Mouse (Mus musculus): ENCODE results near the gene Il2rb. TPM values are rescaled to one million over a fixed set of nuclear protein-coding genes. Genes with fewer than 3 reads are reported as not detected.
A peak's percentile ranks its signal among the peaks of the same experiment; 100 is the strongest.

Il2rb gene
- polyA plus RNA-seq, 1 experiment from 2014 or later, result not detected

DNA sequence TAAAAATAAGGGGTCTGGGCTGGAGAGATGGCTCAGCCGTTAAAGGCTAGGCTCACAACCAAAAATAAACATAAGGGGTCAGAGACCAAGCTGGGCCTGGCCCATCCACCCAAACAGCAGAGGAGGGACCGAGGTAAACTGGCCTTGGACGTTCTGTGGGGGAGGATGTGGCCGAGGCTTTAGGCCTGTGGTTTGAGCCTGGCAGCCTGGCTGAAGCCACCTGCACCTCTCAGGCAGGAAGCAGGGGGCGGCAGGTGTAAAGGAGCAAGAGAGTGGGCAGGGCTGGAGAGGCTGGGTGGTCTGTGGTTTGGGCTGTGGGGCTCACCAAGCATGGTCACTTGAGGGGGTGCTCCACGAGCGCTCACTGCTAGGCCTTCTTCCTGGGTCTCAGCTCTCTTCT is 16.9 kb upstream of the Il2rb start:
- H3K4me1 ChIP-seq (ENCODE audit: control insufficient read depth, insufficient read depth, low read length), result no peaks in the 10 kb centered on the region; the same call in 1 of the 2 replicates
- no peaks in the 10 kb centered on the region for H3K27me3 ChIP-seq (ENCODE audit: control insufficient read depth, insufficient read depth, low read length)
- H3K27ac ChIP-seq (ENCODE audit: low read depth, low read length), result no peak overlapping the region
- WGBS, result 65% methylated on average over 7 of the region's 7 CpGs
- H3K9me3 ChIP-seq (ENCODE audit: control insufficient read depth, low read length), result no peaks in the 10 kb centered on the region
- H3K4me3 ChIP-seq (ENCODE audit: low read depth, low read length), result no peak overlapping the region
- H3K4me2 ChIP-seq, result no peak overlapping the region
- H3K36me3 ChIP-seq (ENCODE audit: control insufficient read depth, insufficient read depth, low read length), result no peaks in the 10 kb centered on the region
- ATAC-seq (ENCODE audit: low FRiP score), result no peak
- peak; percentile 41 for DNase-seq (ENCODE audit: low spot score, missing footprints)
- no peak overlapping the region for H3K9ac ChIP-seq (ENCODE audit: low read length)

DNA sequence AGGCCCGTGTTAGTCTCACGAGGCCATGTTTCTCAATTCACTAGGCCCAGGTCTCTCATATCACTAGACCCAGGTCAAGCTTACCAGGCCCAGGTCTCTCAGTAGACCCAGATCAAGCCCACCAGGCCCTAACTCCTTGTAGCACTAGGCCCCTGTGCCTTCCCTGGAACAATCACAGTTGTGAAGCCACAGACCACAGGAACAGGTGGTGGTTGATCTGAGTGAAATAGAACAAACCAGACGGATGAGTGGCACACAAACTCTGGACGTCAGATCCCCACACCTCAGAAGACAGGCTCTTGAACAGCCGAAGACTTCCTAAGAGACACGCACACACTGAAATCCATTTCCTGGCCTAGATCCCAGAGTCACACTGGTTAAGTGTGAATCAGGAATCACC is 15.7 kb upstream of the Il2rb start:
- Histone ChIP-seq H3K36me3 (ENCODE audit: control insufficient read depth, insufficient read depth, low read length) (no peaks in the 10 kb centered on the region), H3K4me1 (ENCODE audit: control insufficient read depth, insufficient read depth, low read length) (no peaks in the 10 kb centered on the region; the same call in 1 of the 2 replicates), H3K9ac (ENCODE audit: low read length) (no peak overlapping the region), H3K9me3 (ENCODE audit: control insufficient read depth, low read length) (no peaks in the 10 kb centered on the region), H3K4me2 (no peak overlapping the region), H3K27me3 (ENCODE audit: control insufficient read depth, insufficient read depth, low read length) (no peaks in the 10 kb centered on the region), H3K4me3 (ENCODE audit: low read depth, low read length) (no peak overlapping the region), H3K27ac (ENCODE audit: low read depth, low read length) (no peak overlapping the region)
- WGBS, result 90% methylated on average over 6 of the region's 6 CpGs
- ATAC-seq (ENCODE audit: low FRiP score) (no peak), DNase-seq (ENCODE audit: low spot score, missing footprints) (peak; percentile 69)

DNA sequence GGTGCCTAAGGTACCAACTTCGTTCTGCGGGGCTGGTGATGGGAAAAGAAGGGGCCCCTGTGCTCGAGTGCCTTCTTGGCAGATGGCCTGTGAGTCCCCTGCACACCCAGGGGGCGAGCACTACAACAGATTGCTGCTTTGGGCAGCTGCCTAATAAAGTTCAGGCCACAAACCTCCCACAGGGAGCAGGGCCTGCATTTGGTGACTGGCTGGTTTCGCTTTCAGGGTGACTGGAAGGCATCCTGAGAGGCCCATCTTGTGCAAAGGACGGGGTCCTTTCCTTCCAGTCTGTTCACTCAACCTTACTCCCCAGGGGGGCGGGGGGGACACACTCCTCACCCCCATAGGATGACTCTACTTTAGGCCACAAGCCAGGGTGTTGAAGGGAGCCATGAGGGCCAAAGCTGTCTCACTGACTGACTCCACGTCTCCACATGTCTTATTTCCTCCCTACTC is 15.1 kb upstream of the Il2rb start:
- peak overlapping the region; percentile 3; the same call in 1 of the 2 replicates for H3K9ac ChIP-seq (ENCODE audit: low read length)
- ATAC-seq (ENCODE audit: low FRiP score) (no peak), DNase-seq (ENCODE audit: low spot score, missing footprints) (no peak)
- no peaks in the 10 kb centered on the region for H3K9me3 ChIP-seq (ENCODE audit: control insufficient read depth, low read length)
- no peaks in the 10 kb centered on the region for H3K36me3 ChIP-seq (ENCODE audit: control insufficient read depth, insufficient read depth, low read length)
- H3K27ac ChIP-seq (ENCODE audit: low read depth, low read length), result no peak overlapping the region
- H3K4me1 ChIP-seq (ENCODE audit: control insufficient read depth, insufficient read depth, low read length), result no peaks in the 10 kb centered on the region; the same call in 1 of the 2 replicates
- H3K4me3 ChIP-seq (ENCODE audit: low read depth, low read length), result no peak overlapping the region
- H3K4me2 ChIP-seq, result no peak overlapping the region
- no peaks in the 10 kb centered on the region for H3K27me3 ChIP-seq (ENCODE audit: control insufficient read depth, insufficient read depth, low read length)
- 73% methylated on average over 8 of the region's 8 CpGs for WGBS

DNA sequence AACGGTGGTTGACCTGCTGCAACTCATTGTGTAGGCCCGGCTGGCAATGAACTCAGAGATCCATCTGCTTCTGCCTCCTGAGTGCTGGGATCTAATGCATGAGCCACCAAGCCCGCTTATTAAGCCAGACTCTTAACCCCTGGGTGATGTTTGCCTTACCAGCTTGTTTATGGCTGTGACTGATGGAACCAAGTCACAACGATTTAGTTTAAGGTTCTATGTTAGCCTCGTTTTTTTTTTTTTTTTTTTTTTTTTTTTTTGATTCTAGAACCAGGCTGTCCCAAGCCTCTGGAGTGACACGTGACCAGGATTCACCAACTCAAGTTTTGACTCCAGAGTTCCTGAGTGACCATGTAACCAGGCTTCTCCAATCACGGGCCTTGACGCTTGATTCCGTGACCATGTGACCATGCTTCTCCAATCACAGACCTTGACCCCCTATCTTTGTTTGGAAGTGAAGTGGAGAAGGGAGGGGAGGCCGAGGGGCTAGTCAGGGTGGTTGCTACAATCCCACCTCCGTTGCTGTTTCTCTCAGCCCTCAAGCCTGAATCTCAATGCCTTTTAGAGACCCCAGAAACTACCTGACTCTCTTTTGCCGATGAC is 14.3 kb upstream of the Il2rb start:
- WGBS, result 44% methylated on average over 12 of the region's 12 CpGs
- H3K4me2 ChIP-seq, result no peak overlapping the region; the same call in 1 of the 2 replicates
- no peaks in the 10 kb centered on the region for H3K9me3 ChIP-seq (ENCODE audit: control insufficient read depth, low read length)
- peak; percentile 51 for DNase-seq (ENCODE audit: low spot score, missing footprints)
- H3K4me3 ChIP-seq (ENCODE audit: low read depth, low read length), result no peak overlapping the region
- H3K36me3 ChIP-seq (ENCODE audit: control insufficient read depth, insufficient read depth, low read length), result no peaks in the 10 kb centered on the region
- no peak overlapping the region for H3K27ac ChIP-seq (ENCODE audit: low read depth, low read length)
- H3K4me1 ChIP-seq (ENCODE audit: control insufficient read depth, insufficient read depth, low read length), result no peaks in the 10 kb centered on the region; the same call in 1 of the 2 replicates
- no peaks in the 10 kb centered on the region for H3K27me3 ChIP-seq (ENCODE audit: control insufficient read depth, insufficient read depth, low read length)
- peak overlapping the region; percentile 3; the same call in 1 of the 2 replicates for H3K9ac ChIP-seq (ENCODE audit: low read length)
- peak; percentile 70 for ATAC-seq (ENCODE audit: low FRiP score)

DNA sequence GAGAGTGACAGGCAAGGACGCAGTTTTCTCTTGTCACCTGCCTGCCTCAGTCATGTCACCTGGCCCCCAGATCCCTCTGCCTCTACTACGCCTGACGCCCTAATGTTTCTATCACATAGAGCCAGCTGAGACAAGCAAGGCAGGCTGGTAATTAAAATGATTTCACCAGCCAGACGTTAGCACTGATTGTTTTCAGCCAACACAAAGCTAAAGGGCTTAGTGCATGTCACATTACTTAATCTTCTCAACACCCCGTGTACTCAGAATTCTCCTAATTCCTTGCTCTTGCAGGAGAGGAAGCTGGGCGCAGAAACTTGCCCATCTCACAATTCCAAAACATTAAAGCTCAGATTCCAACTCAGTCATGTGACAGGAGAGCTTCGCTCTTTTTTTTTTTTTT is 13.4 kb upstream of the Il2rb start:
- peak; percentile 59 for DNase-seq (ENCODE audit: low spot score, missing footprints)
- no peaks in the 10 kb centered on the region for H3K36me3 ChIP-seq (ENCODE audit: control insufficient read depth, insufficient read depth, low read length)
- no peak overlapping the region for H3K27ac ChIP-seq (ENCODE audit: low read depth, low read length)
- whole genome bisulfite sequencing, result 64% methylated on average over 7 of the region's 7 CpGs
- no peak overlapping the region for H3K9ac ChIP-seq (ENCODE audit: low read length)
- H3K27me3 ChIP-seq (ENCODE audit: control insufficient read depth, insufficient read depth, low read length), result no peaks in the 10 kb centered on the region
- no peak overlapping the region for H3K4me3 ChIP-seq (ENCODE audit: low read depth, low read length)
- H3K9me3 ChIP-seq (ENCODE audit: control insufficient read depth, low read length), result no peaks in the 10 kb centered on the region
- no peaks in the 10 kb centered on the region; the same call in 1 of the 2 replicates for H3K4me1 ChIP-seq (ENCODE audit: control insufficient read depth, insufficient read depth, low read length)
- ATAC-seq (ENCODE audit: low FRiP score), result no peak
- no peak overlapping the region for H3K4me2 ChIP-seq

DNA sequence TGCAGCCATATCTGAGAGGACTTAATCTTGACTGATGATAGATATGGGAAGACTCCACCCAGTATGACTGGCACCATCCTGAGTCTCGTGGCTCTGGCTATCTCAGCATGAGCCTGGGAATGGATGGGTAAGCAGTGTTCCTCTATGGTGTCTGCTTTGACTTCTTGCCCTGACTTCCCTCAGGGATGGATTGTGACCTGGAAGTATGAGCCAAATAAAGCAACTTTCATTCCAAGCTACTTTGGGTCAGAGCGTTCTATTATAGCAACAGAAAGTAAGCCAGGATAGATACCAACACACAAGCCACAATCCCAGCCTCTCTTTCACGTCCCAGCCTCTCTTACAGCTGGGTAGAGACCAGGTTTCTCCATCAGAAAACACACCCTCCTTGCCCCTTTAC is 10.5 kb upstream of the Il2rb start:
- H3K4me1 ChIP-seq (ENCODE audit: control insufficient read depth, insufficient read depth, low read length), result no peaks in the 10 kb centered on the region; the same call in 1 of the 2 replicates
- no peak for ATAC-seq (ENCODE audit: low FRiP score)
- H3K4me2 ChIP-seq, result no peak overlapping the region
- no peak for DNase-seq (ENCODE audit: low spot score, missing footprints)
- H3K9me3 ChIP-seq (ENCODE audit: control insufficient read depth, low read length), result no peaks in the 10 kb centered on the region
- WGBS, result 86% methylated on average over 3 of the region's 3 CpGs
- H3K36me3 ChIP-seq (ENCODE audit: control insufficient read depth, insufficient read depth, low read length), result no peaks in the 10 kb centered on the region
- no peak overlapping the region for H3K4me3 ChIP-seq (ENCODE audit: low read depth, low read length)
- H3K9ac ChIP-seq (ENCODE audit: low read length), result no peak overlapping the region
- H3K27me3 ChIP-seq (ENCODE audit: control insufficient read depth, insufficient read depth, low read length), result no peaks in the 10 kb centered on the region
- H3K27ac ChIP-seq (ENCODE audit: low read depth, low read length), result no peak overlapping the region

DNA sequence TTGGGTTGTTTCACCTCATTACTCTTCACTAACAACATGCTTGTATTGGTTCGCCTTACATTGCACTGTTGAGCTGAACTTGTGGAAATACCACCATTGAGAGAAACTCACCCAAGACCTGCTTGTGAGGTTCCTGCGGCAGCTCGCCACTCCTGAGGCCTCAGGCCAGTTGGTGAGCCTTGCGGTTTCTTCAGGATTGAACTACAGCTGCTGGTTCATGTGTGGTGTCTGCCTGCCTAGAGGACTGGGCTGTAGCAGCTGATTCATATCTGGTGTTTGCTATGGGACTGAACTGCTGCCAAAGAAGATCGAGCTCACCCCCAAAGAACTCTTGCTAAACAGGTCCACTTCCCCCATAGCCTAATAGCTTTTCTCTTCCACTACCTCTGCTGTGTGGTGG is 9.7 kb upstream of the Il2rb start:
- 87% methylated on average over 5 of the region's 5 CpGs for WGBS
- Histone ChIP-seq H3K4me2 (no peak overlapping the region), H3K9me3 (ENCODE audit: control insufficient read depth, low read length) (no peaks in the 10 kb centered on the region), H3K27ac (ENCODE audit: low read depth, low read length) (no peak overlapping the region), H3K4me3 (ENCODE audit: low read depth, low read length) (no peak overlapping the region), H3K36me3 (ENCODE audit: control insufficient read depth, insufficient read depth, low read length) (no peaks in the 10 kb centered on the region), H3K4me1 (ENCODE audit: control insufficient read depth, insufficient read depth, low read length) (no peaks in the 10 kb centered on the region; the same call in 1 of the 2 replicates), H3K9ac (ENCODE audit: low read length) (no peak overlapping the region), H3K27me3 (ENCODE audit: control insufficient read depth, insufficient read depth, low read length) (no peaks in the 10 kb centered on the region)
- DNase-seq (ENCODE audit: low spot score, missing footprints) (no peak), ATAC-seq (ENCODE audit: low FRiP score) (no peak)

DNA sequence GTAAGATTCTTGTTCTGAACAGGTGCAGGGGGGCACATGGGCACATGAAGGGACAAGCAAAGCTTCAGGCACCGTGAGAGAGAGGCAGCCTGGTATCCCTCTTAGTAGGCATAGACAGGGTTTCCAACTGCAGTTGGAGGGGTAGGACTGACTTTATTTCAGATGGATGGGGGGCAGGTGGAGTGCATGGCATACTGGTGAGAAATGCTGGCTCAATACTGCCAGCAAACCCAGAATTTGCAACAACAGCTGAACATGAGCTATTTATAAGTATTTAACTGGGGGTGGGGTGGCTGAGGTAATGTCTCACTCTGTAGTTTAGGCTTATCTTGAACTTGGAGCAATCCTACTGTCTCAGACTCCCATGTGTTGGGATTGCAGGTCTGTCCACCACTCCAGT is 8.9 kb upstream of the Il2rb start:
- no peaks in the 10 kb centered on the region for H3K27me3 ChIP-seq (ENCODE audit: control insufficient read depth, insufficient read depth, low read length)
- no peak for ATAC-seq (ENCODE audit: low FRiP score)
- no peak overlapping the region for H3K27ac ChIP-seq (ENCODE audit: low read depth, low read length)
- H3K4me1 ChIP-seq (ENCODE audit: control insufficient read depth, insufficient read depth, low read length), result no peaks in the 10 kb centered on the region
- no peaks in the 10 kb centered on the region for H3K9me3 ChIP-seq (ENCODE audit: control insufficient read depth, low read length)
- H3K4me2 ChIP-seq, result no peak overlapping the region
- WGBS, result 74% methylated on average over 1 of the region's 1 CpGs
- no peaks in the 10 kb centered on the region for H3K36me3 ChIP-seq (ENCODE audit: control insufficient read depth, insufficient read depth, low read length)
- H3K4me3 ChIP-seq (ENCODE audit: low read depth, low read length), result no peak overlapping the region
- DNase-seq (ENCODE audit: low spot score, missing footprints), result no peak
- no peak overlapping the region for H3K9ac ChIP-seq (ENCODE audit: low read length)

DNA sequence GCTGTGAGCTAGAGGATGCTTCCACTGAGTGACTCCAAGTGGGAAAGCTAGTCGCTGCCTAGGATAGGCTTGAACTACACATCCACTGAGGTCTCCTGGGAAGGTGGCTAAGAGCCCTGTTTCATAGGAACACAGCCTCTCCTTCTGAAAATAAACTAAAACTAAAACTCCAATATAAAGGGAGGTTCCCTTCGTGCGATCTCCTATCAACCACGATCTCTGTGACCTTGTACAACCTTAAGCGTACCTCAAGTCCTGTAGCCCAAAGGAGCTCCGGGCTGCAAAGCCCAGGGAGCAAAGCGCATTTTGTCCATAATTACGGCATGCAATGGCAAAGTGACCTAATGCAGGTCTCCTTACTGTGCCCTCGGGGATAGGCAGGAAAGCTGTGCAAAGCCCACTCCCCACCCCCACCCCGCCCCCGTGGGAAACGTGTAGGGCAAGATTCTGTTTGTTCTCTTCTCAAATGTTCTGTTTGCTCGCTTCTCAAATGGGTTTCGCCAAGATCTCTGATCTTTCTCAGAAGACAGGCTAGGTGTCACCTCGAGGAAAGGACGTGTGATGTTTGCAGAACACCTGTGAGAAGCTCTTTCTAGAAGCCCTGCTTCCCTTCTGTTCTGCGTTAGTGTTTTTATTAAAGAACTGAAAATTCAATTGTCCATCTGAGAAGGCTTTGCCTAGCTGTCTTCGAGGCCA is 7.5 kb upstream of the Il2rb start:
- Histone ChIP-seq H3K36me3 (ENCODE audit: control insufficient read depth, insufficient read depth, low read length) (no peaks in the 10 kb centered on the region), H3K9ac (ENCODE audit: low read length) (no peak overlapping the region), H3K4me2 (no peak overlapping the region), H3K27me3 (ENCODE audit: control insufficient read depth, insufficient read depth, low read length) (no peaks in the 10 kb centered on the region), H3K4me1 (ENCODE audit: control insufficient read depth, insufficient read depth, low read length) (no peaks in the 10 kb centered on the region), H3K27ac (ENCODE audit: low read depth, low read length) (no peak overlapping the region), H3K4me3 (ENCODE audit: low read depth, low read length) (no peak overlapping the region), H3K9me3 (ENCODE audit: control insufficient read depth, low read length) (no peaks in the 10 kb centered on the region)
- DNase-seq (ENCODE audit: low spot score, missing footprints) (no peak), ATAC-seq (ENCODE audit: low FRiP score) (no peak)
- whole genome bisulfite sequencing, result 87% methylated on average over 18 of the region's 18 CpGs
